Mouse (Mus musculus): ENCODE results near the gene Olfr1346. TPM values are rescaled to one million over a fixed set of nuclear protein-coding genes. Genes with fewer than 3 reads are reported as not detected.

Olfr1346 gene
- not detected in 4 replicates for total RNA-seq (2023; ENCODE audit: inconsistent age)

DNA sequence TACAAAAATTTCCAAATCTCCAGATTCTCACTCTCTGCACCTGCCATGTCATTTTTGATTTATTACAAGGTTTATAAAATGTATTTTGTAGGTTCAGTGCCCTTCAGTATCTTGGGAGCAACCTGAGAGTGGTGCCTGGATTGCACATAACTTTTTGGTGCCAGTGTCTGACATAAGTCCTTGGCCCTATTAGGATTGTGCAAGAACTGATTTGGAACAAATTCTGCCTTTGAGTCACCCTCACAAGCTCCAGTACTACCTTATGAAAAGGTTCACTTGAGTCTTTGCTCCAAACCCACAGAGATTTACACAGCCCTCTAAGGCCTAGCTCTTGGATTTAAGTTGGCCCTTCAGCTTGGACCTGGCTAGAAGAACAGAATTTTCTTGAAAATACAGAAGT lies at the start of gene Olfr1346:
Olfr1346 (plus strand) TSS at position 151 of the 400 bp plus-strand sequence.

DNA sequence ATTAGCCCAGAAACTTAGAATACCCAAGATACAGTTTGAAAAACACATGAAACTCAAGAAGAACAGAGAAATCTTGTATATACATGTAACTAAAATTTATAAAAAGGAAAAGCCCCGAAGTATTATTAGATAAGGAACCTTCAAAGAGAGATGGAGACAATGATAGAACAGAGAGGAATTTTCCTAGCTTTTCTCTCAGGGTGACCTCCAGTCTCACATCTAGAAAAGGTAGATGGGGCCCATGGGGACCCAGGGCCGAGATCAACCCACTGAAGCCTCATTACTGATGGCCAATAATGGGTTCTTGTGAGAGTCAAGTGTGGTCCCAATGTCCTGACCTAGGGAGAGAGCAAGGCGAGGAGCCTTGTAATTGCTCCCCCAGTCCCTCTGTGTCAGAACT lies 28.5 kb upstream of the Olfr1346 start, which contains the start of gene Olfr1344:
Olfr1344 (plus strand) TSS at position 301 of the 400 bp plus-strand sequence.

DNA sequence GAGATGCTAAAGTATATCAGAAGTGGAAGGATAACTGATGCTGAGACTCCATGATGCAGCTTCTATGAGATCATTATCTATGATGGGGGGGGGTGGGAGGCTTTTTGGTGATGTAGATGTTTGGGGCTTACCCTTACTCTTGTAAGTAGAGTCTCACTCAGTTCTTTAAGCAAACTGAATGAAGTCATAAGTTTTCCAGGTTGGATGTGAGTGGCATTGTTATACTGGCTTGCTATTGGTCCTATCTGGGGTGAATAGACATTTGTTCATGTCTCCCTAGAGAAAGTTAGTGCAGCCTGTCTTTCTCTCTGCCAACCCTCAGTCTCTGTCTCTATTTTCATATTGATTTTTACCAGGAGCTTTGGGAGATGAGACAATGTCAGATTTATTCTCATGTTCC lies 11.0 kb upstream of the Olfr1346 start, which contains the start of gene Olfr1336:
Olfr1336 (plus strand) TSS at position 301 of the 400 bp plus-strand sequence.

DNA sequence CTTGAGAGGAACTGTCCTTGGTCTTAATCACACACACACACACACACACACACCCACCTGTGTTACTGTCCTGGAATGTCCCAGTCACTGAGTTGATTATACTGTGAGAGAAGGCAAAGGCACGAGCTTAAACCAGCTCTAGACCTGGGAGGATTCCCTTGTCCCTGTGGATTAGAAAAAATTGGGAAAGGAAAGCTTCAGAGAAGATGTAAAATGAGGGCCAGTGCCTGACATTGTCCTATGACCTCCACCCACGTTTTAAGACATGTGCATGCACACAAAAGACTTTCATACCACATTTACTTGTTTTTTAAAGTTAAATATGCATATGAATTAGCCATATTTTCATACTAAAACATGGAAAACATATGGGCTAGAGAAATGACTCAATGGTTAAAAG lies 19.9 kb downstream of the Olfr1346 start, which contains the start of gene Olfr5:
Olfr5 (minus strand) TSS at position 101 of the 400 bp plus-strand sequence.

DNA sequence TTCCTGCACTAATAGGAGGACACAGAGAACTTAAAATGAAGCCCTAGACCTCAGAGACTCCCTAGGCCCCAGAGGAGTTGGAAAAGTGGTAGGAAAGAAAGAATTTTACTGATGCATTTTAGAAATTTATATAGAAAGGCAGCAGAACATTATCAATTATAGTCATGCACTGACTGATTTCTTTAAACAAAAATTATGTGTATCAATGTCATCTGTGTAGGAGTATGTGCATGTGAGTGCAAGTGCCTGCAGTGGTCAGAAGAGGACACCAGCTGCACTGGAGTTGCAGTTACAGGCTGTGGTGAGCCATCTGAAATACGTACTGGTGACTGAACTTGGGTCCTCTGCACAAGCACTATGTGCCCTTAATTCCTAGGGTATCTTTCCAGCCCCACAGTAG lies 32.8 kb downstream of the Olfr1346 start, which contains the start of gene Olfr1347:
Olfr1347 (minus strand) TSS at position 101 of the 400 bp plus-strand sequence.

DNA sequence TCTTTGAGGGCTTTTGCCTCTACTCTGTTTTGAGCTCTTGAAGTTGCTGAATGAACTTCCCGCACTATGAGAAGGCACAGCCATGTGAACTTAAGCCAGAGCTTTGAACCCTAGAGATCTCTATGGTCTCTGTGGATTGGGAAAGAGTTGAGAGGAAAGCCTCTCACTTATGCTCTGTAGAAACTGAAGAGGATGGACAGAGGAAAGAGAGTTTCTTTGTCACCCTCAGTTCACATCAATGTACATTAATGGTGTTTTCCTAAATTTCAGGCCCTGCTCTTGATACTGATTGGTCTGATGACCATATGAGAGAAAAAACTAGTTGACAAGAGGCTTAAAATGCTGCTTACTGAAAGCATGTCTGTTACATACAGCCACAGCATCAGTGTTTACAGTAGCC lies 41.7 kb downstream of the Olfr1346 start, which contains the start of gene Olfr1348:
Olfr1348 (minus strand) TSS at position 101 of the 400 bp plus-strand sequence.

DNA sequence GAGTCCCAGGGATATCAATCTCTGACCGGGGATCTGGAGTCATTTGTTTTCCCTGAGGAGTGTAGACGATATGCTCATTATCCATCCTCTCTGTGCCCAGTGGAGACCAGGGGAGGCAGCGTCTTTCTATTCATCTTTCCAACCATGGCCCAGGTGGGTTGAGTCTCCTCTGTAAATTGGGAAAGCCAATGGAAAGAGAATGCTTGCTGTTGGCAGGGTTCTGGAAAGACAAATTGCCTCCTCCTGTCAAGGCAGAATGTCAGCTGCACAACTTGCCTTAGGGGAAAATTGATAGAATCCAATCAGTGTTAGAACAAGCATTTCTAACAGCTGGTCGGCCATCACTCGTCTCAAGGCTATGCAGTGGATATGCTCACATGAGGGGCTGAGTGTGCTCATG lies 55.9 kb downstream of the Olfr1346 start, which contains the start of gene Olfr1349:
Olfr1349 (minus strand) TSS at position 101 of the 400 bp plus-strand sequence.

Other genes starting within 250 kb of the Olfr1346 start
- not detected in 4 replicates for gene Zscan5b, start 244.8 kb upstream of the Olfr1346 start, total RNA-seq (2023; ENCODE audit: inconsistent age)
- not detected in 4 replicates for gene Epp13, start 214.4 kb upstream of the Olfr1346 start, total RNA-seq (2023; ENCODE audit: inconsistent age)
- 7.2 to 8.5 TPM (median 7.8 TPM) in 4 replicates for gene Zfp667, start 180.5 kb upstream of the Olfr1346 start, total RNA-seq (2023; ENCODE audit: inconsistent age)
- gene Zfp583, start 135.8 kb upstream of the Olfr1346 start, total RNA-seq (2023; ENCODE audit: inconsistent age): 1.6 to 4.0 TPM (median 2.1 TPM) in 4 replicates
- 0.48 to 0.99 TPM (median 0.68 TPM) in 4 replicates for gene Gm3854, start 123.3 kb upstream of the Olfr1346 start, total RNA-seq (2023; ENCODE audit: inconsistent age)
- gene Zfp78, start 103.8 kb upstream of the Olfr1346 start, total RNA-seq (2023; ENCODE audit: inconsistent age): 1.1 to 2.4 TPM (median 1.8 TPM) in 4 replicates
- gene Zfp28, start 83.8 kb upstream of the Olfr1346 start, total RNA-seq (2023; ENCODE audit: inconsistent age): 3.7 to 6.1 TPM (median 4.8 TPM) in 4 replicates
- not detected in 4 replicates for gene Smim17, start 68.4 kb upstream of the Olfr1346 start, total RNA-seq (2023; ENCODE audit: inconsistent age)
- not detected in 4 replicates for gene Gm20715, start 56.8 kb upstream of the Olfr1346 start, total RNA-seq (2023; ENCODE audit: inconsistent age)
- not detected in 4 replicates for gene Olfr1344, start 28.4 kb upstream of the Olfr1346 start, total RNA-seq (2023; ENCODE audit: inconsistent age)
- gene Olfr1336, start 10.9 kb upstream of the Olfr1346 start, total RNA-seq (2023; ENCODE audit: inconsistent age): 0.09 to 0.16 TPM (median 0.15 TPM) in 3 of 4 replicates, not detected in the other
- not detected in 4 replicates for gene Olfr5, start 19.8 kb downstream of the Olfr1346 start, total RNA-seq (2023; ENCODE audit: inconsistent age)
- not detected in 4 replicates for gene Olfr1347, start 32.7 kb downstream of the Olfr1346 start, total RNA-seq (2023; ENCODE audit: inconsistent age)
- not detected in 4 replicates for gene Olfr1348, start 41.6 kb downstream of the Olfr1346 start, total RNA-seq (2023; ENCODE audit: inconsistent age)
- gene Olfr1349, start 55.8 kb downstream of the Olfr1346 start, total RNA-seq (2023; ENCODE audit: inconsistent age): not detected in 4 replicates
- not detected in 4 replicates for gene Olfr1350, start 97.7 kb downstream of the Olfr1346 start, total RNA-seq (2023; ENCODE audit: inconsistent age)
- not detected in 4 replicates for gene Zim1, start 229.3 kb downstream of the Olfr1346 start, total RNA-seq (2023; ENCODE audit: inconsistent age)